Mouse (Mus musculus): ENCODE data around the gene Gja10. TPM values are rescaled to one million over a fixed set of nuclear protein-coding genes. Genes with fewer than 3 reads are reported as not detected.

The Gja10 gene
- total RNA-seq, 1 experiment from 2014 or later, result not detected

DNA sequence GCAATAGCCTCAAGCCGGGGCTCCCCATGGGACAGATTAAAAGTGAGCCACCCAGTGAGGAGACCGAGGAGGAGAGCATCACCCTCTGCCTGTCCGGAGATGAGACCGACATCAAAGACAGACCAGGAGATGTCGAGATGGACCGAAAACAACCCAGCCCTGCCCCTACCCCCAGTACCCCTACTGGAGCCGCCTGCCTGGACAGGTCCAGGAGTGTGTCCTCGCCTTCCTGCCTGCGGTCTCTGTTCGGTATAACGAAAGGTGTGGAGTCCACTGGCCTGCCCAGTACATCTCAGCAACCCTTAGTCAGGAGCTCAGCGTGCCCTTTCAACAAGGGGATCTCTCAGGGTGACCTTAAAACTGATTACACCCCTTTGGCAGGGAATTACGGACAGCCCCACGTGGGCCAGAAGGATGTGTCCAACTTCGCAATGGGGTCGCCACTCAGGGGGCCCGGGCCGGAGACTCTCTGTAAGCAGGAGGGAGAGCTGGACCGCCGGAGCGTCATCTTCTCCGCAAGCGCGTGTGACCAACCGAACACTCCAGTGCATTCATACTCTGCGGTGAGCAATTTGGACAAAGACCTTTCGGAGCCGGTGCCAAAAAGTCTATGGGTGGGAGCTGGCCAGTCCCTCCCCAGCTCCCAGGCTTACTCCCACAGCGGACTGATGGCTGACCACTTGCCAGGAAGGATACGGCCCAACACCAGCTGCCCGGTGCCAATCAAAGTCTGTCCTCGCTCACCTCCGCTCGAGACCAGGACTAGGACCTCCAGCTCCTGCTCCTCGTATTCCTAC is 40.0 kb downstream of the Gja10 start:
- ATAC-seq (replicated peaks; ENCODE audit: low read depth, poor library complexity, severe bottlenecking), result no peak

DNA sequence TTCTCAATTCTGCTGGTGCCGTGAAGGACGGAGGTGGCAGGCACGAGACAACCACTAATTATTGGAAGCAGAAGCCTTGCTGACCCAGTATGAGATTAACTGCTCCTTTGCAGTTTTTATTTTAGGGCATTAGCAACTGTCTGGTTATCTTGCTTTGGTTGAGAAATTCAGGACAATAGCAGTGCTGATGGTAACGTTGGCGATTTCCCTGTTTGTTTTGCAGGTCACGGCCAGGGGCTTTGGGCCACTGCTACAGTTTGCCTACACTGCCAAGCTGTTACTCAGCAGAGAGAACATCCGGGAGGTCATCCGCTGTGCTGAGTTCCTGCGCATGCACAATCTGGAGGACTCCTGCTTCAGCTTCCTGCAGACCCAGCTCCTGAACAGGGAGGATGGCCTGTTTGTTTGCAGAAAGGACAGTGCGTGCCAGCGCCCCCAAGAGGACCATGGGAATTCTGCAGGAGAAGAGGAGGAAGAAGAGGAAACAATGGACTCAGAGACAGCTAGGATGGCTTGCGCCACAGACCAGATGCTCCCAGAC is 40.9 kb downstream of the Gja10 start:
- no peak for ATAC-seq (replicated peaks; ENCODE audit: low read depth, poor library complexity, severe bottlenecking)

- ATAC-seq (replicated peaks; ENCODE audit: low read depth, poor library complexity, severe bottlenecking), result no peak
These were observed 41.6 kb downstream of the Gja10 start for GRCm38 (mm10) chr4:32560724-32561554.

GRCm38 (mm10) chr4:32560246-32560645 is 42.3 kb downstream of the Gja10 start:
- ATAC-seq (replicated peaks; ENCODE audit: low read depth, poor library complexity, severe bottlenecking), result no peak

- no peak for ATAC-seq (replicated peaks; ENCODE audit: low read depth, poor library complexity, severe bottlenecking)
These were observed 47.1 kb downstream of the Gja10 start for GRCm38 (mm10) chr4:32555506-32555905.

DNA sequence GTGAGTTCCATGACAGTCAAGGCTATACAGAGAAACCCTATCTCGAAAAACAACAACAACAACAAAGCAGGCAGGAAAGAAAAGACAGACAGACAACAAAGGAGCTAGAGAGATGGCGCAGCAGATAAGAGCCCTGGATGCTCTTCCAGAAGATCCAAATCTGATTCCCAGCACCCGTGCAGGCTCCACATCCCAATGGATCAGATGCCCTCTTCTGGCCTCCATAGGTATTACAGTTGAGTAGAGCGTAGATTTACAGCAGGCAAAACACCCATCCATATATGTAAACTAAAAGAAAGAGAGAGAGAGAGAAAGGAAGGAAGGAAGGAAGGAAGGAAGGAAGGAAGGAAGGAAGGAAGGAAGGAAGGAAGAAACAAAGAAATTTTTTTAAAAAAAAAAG is 51.2 kb downstream of the Gja10 start:
- 0 out of 2 replicates have a peak, but pooled peaks have one; percentile 50 for ATAC-seq (replicated peaks; ENCODE audit: low read depth, poor library complexity, severe bottlenecking)

GRCm38 (mm10) chr4:32549150-32549549 is 53.4 kb downstream of the Gja10 start:
- ATAC-seq (replicated peaks; ENCODE audit: low read depth, poor library complexity, severe bottlenecking), result no peak

Other genes starting within 250 kb of the Gja10 start
- 65.9 and 70.4 TPM in 2 replicates for gene Casp8ap2, start 12.7 kb upstream of the Gja10 start, total RNA-seq (2017)
- 81.2 and 94.2 TPM in 2 replicates for gene Mdn1, start 54.4 kb upstream of the Gja10 start, total RNA-seq (2017)
- gene Lyrm2, start 197.5 kb upstream of the Gja10 start, total RNA-seq (2017), result 41.8 and 45.4 TPM in 2 replicates